Mouse (Mus musculus): Measurements from ENCODE around the gene Tmem151b.

- TF ChIP-seq CTCF (IDR thresholded peaks at IDR 0.05; ENCODE audit: control insufficient read depth, insufficient read depth, insufficient read length) (no peak), MYOG (IDR thresholded peaks at IDR 0.05; ENCODE audit: control insufficient read depth, extremely low read depth, insufficient read length) (no peak), MAX (IDR thresholded peaks at IDR 0.05) (no peak)
Measured at GRCm38 (mm10) chr17:45575123-45575897, 25.8 kb upstream of the Tmem151b start.
